Mouse (Mus musculus): ENCODE measurements around the gene Bin2.

Gene Bin2

DNA sequence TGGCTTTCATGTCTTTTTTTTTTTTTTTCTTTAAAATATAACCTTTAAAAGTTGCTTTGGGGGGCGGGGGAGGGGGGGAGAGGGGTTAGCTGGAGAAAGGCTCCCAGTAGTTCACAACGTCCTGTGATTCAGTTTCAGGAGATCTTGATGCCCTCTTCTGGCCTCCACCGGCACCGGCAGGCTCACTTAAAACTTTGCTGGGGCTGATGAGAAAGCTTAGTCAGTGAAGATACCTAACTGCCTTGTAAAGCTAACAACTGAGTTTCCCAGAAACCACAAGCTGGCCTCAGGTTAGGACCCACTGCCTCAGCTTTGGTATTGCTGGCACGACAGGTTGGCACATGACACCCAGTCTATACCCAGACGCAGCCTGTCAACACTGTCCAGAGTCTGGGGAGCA is 31.7 kb downstream of the Bin2 start:
- TF ChIP-seq NANOG (IDR thresholded peaks at IDR 0.05; ENCODE audit: borderline replicate concordance, low read length) (no peak), POU5F1 (IDR thresholded peaks at IDR 0.05; ENCODE audit: borderline replicate concordance, low read length) (no peak), CTCF (conservative IDR thresholded peaks at IDR 0.05; ENCODE audit: low read length) (no peak)
- H3K4me1 ChIP-seq (replicated peaks; ENCODE audit: low read depth, low read length), result peaks cover 78% of the 10 kb centered on the region
- peaks cover 19% of the 10 kb centered on the region for H3K36me3 ChIP-seq (ENCODE audit: insufficient read depth, low read length)
- H3K9me3 ChIP-seq (ENCODE audit: low read length), result no peaks in the 10 kb centered on the region
- H3K27me3 ChIP-seq (ENCODE audit: insufficient read depth, low read length), result no peaks in the 10 kb centered on the region
- H3K4me3 ChIP-seq (replicated peaks; ENCODE audit: low read length), result peak overlapping the region; percentile 86; the same call in 1 of the 2 replicates

DNA sequence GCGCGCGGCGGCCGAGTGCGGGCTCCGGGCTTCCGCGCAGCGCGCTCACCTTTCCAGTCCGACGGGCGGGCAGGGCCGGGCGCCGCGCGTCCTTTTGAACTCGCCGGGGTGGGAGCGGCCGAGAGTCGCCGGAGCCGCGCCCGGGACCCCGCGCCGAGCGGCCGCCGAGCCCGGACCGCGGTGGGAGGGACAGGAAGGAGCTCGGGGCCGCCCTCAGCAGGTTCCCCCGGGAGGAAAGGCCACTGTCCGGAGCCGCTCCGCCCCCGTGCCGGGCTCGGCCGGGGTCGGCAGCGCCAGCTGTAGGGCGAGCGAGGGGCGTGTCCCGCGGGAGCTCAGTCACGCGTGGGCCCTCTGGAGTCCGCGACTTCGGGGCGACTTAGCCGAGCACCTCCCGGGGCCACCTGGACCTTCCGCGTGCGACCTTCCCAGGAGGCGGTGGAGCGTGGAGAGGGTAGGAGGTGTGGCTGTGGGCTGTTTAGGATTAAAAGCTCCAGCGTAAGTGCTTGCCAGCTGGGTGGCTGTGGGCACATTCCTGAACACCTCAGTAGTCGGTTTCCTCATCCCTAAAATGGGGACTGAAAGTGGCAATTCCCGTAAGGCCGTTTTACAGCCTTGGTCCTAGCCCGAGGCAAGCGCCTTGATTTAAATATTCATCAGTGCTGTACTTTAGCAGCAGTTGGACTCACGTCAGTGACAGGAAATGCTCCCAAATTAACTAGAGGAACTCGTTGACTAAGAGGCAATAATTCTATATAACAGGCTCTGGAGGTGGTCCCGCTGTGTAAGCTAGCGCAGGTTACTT is 32.5 kb downstream of the Bin2 start, which contains the start of gene Smagp:
Gene Smagp, minus strand, starts transcription at position 241 of the 802 bp plus-strand sequence.
- TF ChIP-seq NANOG (IDR thresholded peaks at IDR 0.05; ENCODE audit: borderline replicate concordance, low read length) (peak; percentile 4; the same call in 1 of the 2 replicates), POU5F1 (IDR thresholded peaks at IDR 0.05; ENCODE audit: borderline replicate concordance, low read length) (no peak), CTCF (conservative IDR thresholded peaks at IDR 0.05; ENCODE audit: low read length) (no peak)
- Histone ChIP-seq H3K36me3 (ENCODE audit: insufficient read depth, low read length) (peaks cover 26% of the 10 kb centered on the region), H3K27me3 (ENCODE audit: insufficient read depth, low read length) (no peaks in the 10 kb centered on the region), H3K4me1 (replicated peaks; ENCODE audit: low read depth, low read length) (peaks cover 84% of the 10 kb centered on the region), H3K9me3 (ENCODE audit: low read length) (no peaks in the 10 kb centered on the region), H3K4me3 (replicated peaks; ENCODE audit: low read length) (peak within 1 kb of the TSS; percentile 86)

DNA sequence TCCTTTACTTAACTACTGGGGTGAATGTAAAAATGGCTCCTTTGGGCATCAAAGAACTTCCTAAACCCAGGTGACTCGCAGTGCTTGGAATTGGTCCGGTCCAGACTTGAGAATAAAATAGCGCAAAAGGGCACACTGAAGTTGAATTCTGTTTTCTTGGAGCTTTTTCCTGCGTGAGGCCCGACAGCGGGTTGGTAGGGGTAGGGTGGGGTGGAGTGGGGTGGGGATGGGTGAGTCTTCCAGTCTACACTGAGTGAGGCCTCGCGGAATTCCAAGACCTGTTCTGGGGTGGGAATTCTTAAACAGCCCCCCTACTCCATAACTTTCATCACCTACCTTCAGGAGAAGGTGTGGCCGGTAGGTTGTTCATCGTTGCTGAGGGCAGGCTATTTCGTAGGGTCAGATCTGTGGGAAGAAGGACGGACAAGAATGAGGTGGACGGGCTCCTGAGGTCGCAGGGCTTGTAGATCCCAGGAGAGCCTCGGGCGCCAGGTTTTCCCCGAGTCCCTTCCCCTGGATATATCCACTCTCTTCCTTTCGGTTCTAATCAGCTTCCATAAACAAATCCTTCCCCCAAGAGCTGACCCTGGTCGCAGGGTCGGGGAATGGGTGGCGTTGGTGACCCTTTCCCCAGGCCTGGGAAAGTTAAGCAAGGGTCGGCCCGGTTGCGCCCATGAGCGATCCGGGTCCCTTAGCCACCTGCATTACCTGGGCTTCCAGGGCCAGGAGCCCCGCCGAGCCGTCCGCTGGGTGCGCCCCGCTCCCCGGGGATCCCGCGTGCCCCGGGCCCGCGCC is 33.3 kb downstream of the Bin2 start:
- peaks cover 35% of the 10 kb centered on the region for H3K36me3 ChIP-seq (ENCODE audit: insufficient read depth, low read length)
- no peak for TF ChIP-seq CTCF (conservative IDR thresholded peaks at IDR 0.05; ENCODE audit: low read length)
- no peak for TF ChIP-seq NANOG (IDR thresholded peaks at IDR 0.05; ENCODE audit: borderline replicate concordance, low read length)
- no peak for TF ChIP-seq POU5F1 (IDR thresholded peaks at IDR 0.05; ENCODE audit: borderline replicate concordance, low read length)
- no peaks in the 10 kb centered on the region for H3K27me3 ChIP-seq (ENCODE audit: insufficient read depth, low read length)
- peaks cover 85% of the 10 kb centered on the region for H3K4me1 ChIP-seq (replicated peaks; ENCODE audit: low read depth, low read length)
- peak overlapping the region; percentile 86 for H3K4me3 ChIP-seq (replicated peaks; ENCODE audit: low read length)
- no peaks in the 10 kb centered on the region for H3K9me3 ChIP-seq (ENCODE audit: low read length)

DNA sequence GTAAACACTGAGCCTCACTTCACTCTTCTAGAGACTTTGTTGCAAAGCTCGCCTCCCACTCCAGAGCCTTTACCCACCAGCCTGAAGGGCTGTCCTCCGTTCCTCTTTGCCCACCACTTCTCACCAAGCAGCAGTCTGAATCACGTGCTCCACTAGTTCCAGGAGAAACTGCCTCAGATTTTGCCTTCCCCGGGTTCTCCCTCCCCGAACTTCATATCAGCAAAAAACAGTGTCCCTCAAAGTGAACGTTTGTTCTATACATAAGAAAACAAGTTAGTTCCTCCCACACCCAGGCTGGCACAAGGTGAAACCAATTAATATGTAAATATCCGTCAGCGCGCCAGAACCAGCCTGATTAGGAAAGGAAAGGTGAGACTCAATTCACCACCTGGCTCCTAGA is 34.1 kb downstream of the Bin2 start:
- H3K4me1 ChIP-seq (replicated peaks; ENCODE audit: low read depth, low read length), result peaks cover 85% of the 10 kb centered on the region
- peak overlapping the region; percentile 86 for H3K4me3 ChIP-seq (replicated peaks; ENCODE audit: low read length)
- no peak for TF ChIP-seq POU5F1 (IDR thresholded peaks at IDR 0.05; ENCODE audit: borderline replicate concordance, low read length)
- no peak for TF ChIP-seq CTCF (conservative IDR thresholded peaks at IDR 0.05; ENCODE audit: low read length)
- TF ChIP-seq NANOG (IDR thresholded peaks at IDR 0.05; ENCODE audit: borderline replicate concordance, low read length), result no peak
- peaks cover 41% of the 10 kb centered on the region for H3K36me3 ChIP-seq (ENCODE audit: insufficient read depth, low read length)
- no peaks in the 10 kb centered on the region for H3K9me3 ChIP-seq (ENCODE audit: low read length)
- no peaks in the 10 kb centered on the region for H3K27me3 ChIP-seq (ENCODE audit: insufficient read depth, low read length)

DNA sequence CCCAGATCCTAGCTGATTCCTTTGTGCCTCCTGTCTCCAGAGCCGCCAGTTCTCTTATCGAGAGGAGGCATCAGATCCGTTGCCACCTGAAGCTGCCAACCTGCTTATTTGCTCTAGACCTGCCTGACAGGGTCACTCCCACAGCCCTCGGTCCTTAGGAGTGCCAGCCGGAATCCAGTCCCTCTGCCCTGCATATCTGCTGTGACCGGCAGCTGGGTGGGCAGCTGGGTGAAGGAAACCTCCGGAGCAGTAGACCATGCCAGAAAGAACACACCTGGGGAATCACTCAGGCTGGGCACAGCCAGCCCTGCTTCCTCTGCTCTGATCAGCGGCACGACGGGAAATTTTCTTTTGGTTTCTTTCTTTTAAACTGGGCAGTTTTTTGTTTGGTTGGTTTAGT is 36.0 kb downstream of the Bin2 start:
- Histone ChIP-seq H3K4me1 (replicated peaks; ENCODE audit: low read depth, low read length) (peaks cover 89% of the 10 kb centered on the region), H3K36me3 (ENCODE audit: insufficient read depth, low read length) (peaks cover 47% of the 10 kb centered on the region), H3K9me3 (ENCODE audit: low read length) (no peaks in the 10 kb centered on the region), H3K4me3 (replicated peaks; ENCODE audit: low read length) (peak overlapping the region; percentile 61), H3K27me3 (ENCODE audit: insufficient read depth, low read length) (no peaks in the 10 kb centered on the region)
- TF ChIP-seq NANOG (IDR thresholded peaks at IDR 0.05; ENCODE audit: borderline replicate concordance, low read length) (no peak), CTCF (conservative IDR thresholded peaks at IDR 0.05; ENCODE audit: low read length) (no peak), POU5F1 (IDR thresholded peaks at IDR 0.05; ENCODE audit: borderline replicate concordance, low read length) (no peak)

DNA sequence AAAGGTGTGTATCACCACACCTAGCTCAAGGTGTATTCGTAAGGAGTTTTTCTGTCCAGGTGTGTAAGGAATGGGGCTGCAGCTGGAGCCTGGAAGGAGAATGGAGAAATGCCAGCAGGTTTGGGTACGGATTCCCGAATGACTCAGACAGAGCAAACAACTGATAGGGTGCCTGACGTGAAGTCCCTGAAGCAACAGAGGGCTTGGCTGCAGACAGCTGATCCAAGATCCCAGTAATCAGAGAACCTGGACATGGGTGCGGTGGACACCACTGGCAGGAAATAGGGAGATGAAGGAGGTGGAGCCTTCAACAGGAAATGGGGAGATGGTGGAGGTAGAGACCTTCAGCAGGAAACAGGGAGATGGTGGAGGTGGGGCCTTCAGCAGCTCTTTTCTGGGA is 37.0 kb downstream of the Bin2 start:
- Histone ChIP-seq H3K36me3 (ENCODE audit: insufficient read depth, low read length) (peaks cover 47% of the 10 kb centered on the region), H3K9me3 (ENCODE audit: low read length) (no peaks in the 10 kb centered on the region), H3K4me3 (replicated peaks; ENCODE audit: low read length) (peak overlapping the region; percentile 61), H3K27me3 (ENCODE audit: insufficient read depth, low read length) (no peaks in the 10 kb centered on the region), H3K4me1 (replicated peaks; ENCODE audit: low read depth, low read length) (peaks cover 90% of the 10 kb centered on the region)
- TF ChIP-seq CTCF (conservative IDR thresholded peaks at IDR 0.05; ENCODE audit: low read length), result no peak
- TF ChIP-seq NANOG (IDR thresholded peaks at IDR 0.05; ENCODE audit: borderline replicate concordance, low read length), result no peak
- TF ChIP-seq POU5F1 (IDR thresholded peaks at IDR 0.05; ENCODE audit: borderline replicate concordance, low read length), result no peak

DNA sequence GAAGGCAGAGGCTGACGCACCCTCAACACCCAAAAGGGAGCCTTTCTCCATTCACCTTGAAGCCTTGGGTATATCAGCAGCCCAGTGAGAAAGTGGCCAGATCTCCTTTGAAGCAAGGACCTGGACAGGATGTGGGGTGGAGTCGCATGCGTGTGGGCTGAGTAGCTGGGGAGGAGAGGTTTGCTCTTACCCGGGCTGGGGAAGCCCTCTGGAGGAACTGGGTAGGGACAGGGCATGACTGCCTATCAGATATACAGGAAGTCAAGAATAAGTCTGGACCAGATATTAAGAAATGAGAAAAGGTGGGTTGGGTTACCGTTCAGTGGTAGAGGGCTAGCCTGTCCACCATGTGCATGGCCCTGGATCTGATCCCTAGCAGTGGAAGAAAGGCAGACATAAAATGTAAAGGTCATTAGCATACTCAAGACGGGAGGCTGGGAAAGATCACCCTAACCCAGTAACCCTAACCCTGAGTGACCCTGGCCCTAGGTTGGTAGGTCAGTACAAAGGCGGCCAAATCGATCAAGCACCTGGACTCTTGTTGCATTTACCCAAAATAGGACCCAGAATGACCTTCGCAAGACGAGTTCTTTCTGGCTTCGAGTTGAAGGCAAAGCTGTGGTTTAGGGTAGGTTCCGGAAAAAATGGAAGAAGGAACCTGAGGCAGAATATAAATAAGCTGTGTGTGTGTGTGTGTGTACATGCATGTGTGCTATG is 37.7 kb downstream of the Bin2 start:
- no peak for TF ChIP-seq NANOG (IDR thresholded peaks at IDR 0.05; ENCODE audit: borderline replicate concordance, low read length)
- TF ChIP-seq CTCF (conservative IDR thresholded peaks at IDR 0.05; ENCODE audit: low read length), result no peak
- TF ChIP-seq POU5F1 (IDR thresholded peaks at IDR 0.05; ENCODE audit: borderline replicate concordance, low read length), result no peak
- Histone ChIP-seq H3K27me3 (ENCODE audit: insufficient read depth, low read length) (no peaks in the 10 kb centered on the region), H3K4me3 (replicated peaks; ENCODE audit: low read length) (peak overlapping the region; percentile 61), H3K4me1 (replicated peaks; ENCODE audit: low read depth, low read length) (peaks cover 91% of the 10 kb centered on the region), H3K36me3 (ENCODE audit: insufficient read depth, low read length) (peaks cover 47% of the 10 kb centered on the region), H3K9me3 (ENCODE audit: low read length) (no peaks in the 10 kb centered on the region)

DNA sequence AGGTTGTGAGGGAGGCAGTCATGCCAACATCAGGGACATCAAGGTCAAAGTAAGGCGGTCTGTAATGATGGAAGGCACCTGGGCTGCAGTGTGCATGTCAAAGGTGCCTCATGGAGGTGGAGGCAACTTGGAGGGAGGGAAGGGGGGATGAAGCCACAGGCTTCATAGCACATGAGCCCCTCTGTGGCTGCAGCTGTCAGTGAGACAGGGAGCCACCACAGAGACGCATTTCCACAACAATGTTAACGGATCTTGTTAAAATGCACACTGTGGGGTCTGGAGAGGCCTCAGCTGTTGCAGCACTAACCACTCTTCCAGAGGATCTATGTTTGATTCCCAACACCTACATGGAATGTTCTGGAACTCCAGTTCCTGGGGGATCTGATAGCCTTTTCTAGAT is 39.2 kb downstream of the Bin2 start:
- Histone ChIP-seq H3K27me3 (ENCODE audit: insufficient read depth, low read length) (no peaks in the 10 kb centered on the region), H3K4me3 (replicated peaks; ENCODE audit: low read length) (peak overlapping the region; percentile 20; the same call in 1 of the 2 replicates), H3K36me3 (ENCODE audit: insufficient read depth, low read length) (peaks cover 62% of the 10 kb centered on the region), H3K4me1 (replicated peaks; ENCODE audit: low read depth, low read length) (peaks cover 94% of the 10 kb centered on the region), H3K9me3 (ENCODE audit: low read length) (no peaks in the 10 kb centered on the region)
- TF ChIP-seq POU5F1 (IDR thresholded peaks at IDR 0.05; ENCODE audit: borderline replicate concordance, low read length) (no peak), NANOG (IDR thresholded peaks at IDR 0.05; ENCODE audit: borderline replicate concordance, low read length) (0 out of 2 replicates have a peak, but pooled peaks have one; percentile 8)

Measured in E14TG2a.4 (cell line).